Mouse (Mus musculus) G1E (cell line): ENCODE measurements around the gene Zfp74.

Source experiments
- CTCF ChIP-seq: IDR thresholded peaks from 2 replicates; pipeline ENCODE4 v1.5.1; 2012; ENCODE audit warnings: low read depth, low read length, inconsistent platforms, mixed read lengths
- GATA1 ChIP-seq: IDR thresholded peaks from 2 replicates; pipeline ENCODE4 v1.6.1; 2012; ENCODE audit warnings: borderline replicate concordance, low read length, inconsistent platforms, mixed read lengths
- POLR2AphosphoS5 ChIP-seq: IDR thresholded peaks from 2 replicates; pipeline ENCODE4 v1.6.1; 2012; ENCODE audit warnings: low read depth, low read length, inconsistent platforms; ENCODE audit not compliant: insufficient replicate concordance
- TAL1 ChIP-seq: conservative IDR thresholded peaks from 2 replicates; pipeline ENCODE4 v1.6.1; 2012; ENCODE audit warnings: low read depth, low read length, inconsistent platforms, mixed read lengths

DNA sequence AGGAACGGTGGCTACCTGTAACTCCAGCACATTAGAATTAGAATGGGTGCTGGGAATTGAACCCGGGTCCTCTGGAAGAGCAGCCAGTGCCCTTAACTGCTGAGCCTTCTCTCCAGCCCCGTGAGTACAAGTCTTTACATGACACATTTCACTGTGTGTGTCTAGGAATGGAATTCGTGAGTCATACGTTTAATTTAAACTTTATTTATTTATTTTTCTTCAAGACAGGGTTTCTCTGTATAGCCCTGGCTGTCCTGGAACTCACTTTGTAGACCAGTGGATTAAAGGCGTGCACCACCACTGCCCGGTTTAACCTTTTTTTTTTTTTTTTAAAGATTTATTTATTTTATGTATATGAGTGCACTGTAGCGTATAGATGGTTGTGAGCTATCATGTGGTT is 41.2 kb upstream of the Zfp74 start:
- TF ChIP-seq CTCF (no peak), TAL1 (no peak), GATA1 (no peak), POLR2AphosphoS5 (no peak)
